Mouse (Mus musculus) neural tube, embryonic 14.5 days (tissue): ENCODE data around the gene Zfp324. TPM values are rescaled to one million over a fixed set of nuclear protein-coding genes. Genes with fewer than 3 reads are reported as not detected.

ENCODE experiments used
- ATAC-seq: fragments of 200-750 bp; cut with Nextera tagmentation; 2 replicates; pipeline ENCODE4 v1.8.0; 2017; ENCODE audit warnings: low read depth, mild to moderate bottlenecking, moderate TSS enrichment, moderate library complexity
- H3K27ac ChIP-seq: fragments of 300-500 bp; sonication (generic); 2 replicates; pipeline ENCODE4 v1.5.1; 2014; ENCODE audit warnings: low read depth, mild to moderate bottlenecking, control low read depth, low read length, moderate library complexity, mixed read lengths
- H3K27me3 ChIP-seq: fragments of 300-500 bp; sonication (generic); 2 replicates; pipeline ENCODE4 v1.6.1; 2014; ENCODE audit warnings: low read length; ENCODE audit not compliant: control insufficient read depth, insufficient read depth
- H3K36me3 ChIP-seq: fragments of 300-500 bp; sonication (generic); 2 replicates; pipeline ENCODE4 v1.6.1; 2014; ENCODE audit warnings: low read length, mixed read lengths; ENCODE audit not compliant: control insufficient read depth, insufficient read depth
- H3K4me1 ChIP-seq: fragments of 300-500 bp; sonication (generic); 2 replicates; pipeline ENCODE4 v1.6.1; 2014; ENCODE audit warnings: low read length; ENCODE audit not compliant: control insufficient read depth, insufficient read depth
- H3K4me2 ChIP-seq: fragments of 300-500 bp; sonication (generic); 2 replicates; pipeline ENCODE4 v1.6.1; 2014; ENCODE audit warnings: mild to moderate bottlenecking, low read depth, low read length, control low read depth
- H3K4me3 ChIP-seq: fragments of 300-500 bp; sonication (generic); 2 replicates; pipeline ENCODE4 v1.5.1; 2014; ENCODE audit warnings: low read depth, low read length, control low read depth, mixed read lengths
- H3K9ac ChIP-seq: fragments of 300-500 bp; sonication (generic); replicated peaks from 2 replicates; pipeline ENCODE4 v1.6.1; 2014; ENCODE audit warnings: low read depth, mild to moderate bottlenecking, control low read depth, low read length, mixed read lengths
- H3K9me3 ChIP-seq: fragments of 300-500 bp; sonication (generic); 2 replicates; pipeline ENCODE4 v1.6.1; 2016; ENCODE audit warnings: low read length; ENCODE audit not compliant: control insufficient read depth
- WGBS: fragments of 180-500 bp; shearing (Covaris S2); extraction: QIAGEN DNeasy Blood & Tissue Kit; methylation state at CpG from one replicate; pipeline ENCODE4 v1.1.7; 2014; 5-methylcytosine and 5-hydroxymethylcytosine counted together
- polyA plus RNA-seq: library from polyadenylated mRNA; unstranded; fragments of >200 nt; fragmentation: Nextera tagmentation; extraction: Ambion mirVana; gene quantifications from 2 replicates; pipeline ENCODE4 v1.2.1, GENCODE M21; 2014

Gene Zfp324
- polyA plus RNA-seq, 1 experiment from 2014 or later: 10.6 TPM

DNA sequence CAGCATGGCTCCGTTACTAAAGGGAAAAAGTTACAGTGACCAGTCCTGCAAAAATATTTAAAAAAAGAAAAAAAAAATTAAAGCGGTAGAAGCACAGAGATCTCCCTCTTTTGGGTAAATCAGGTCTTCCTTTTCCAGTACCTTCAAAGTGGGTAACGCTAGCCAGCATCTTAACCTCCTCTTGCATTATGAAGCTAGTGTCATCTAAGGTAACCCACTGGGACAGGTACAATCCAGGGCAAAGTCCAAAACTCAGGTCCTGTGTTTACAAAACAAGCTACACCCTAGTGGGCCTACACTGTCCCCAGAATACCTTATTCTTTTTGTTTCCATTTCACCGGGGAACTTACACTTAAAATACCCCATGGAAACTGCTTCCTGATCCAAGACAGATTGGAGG lies 48.0 kb downstream of the Zfp324 start:
- Histone ChIP-seq H3K9ac (no peak overlapping the region), H3K27ac (no peak overlapping the region), H3K36me3 (no peaks in the 10 kb centered on the region), H3K9me3 (no peaks in the 10 kb centered on the region), H3K4me3 (no peak overlapping the region), H3K4me2 (no peak overlapping the region), H3K4me1 (peaks cover 6% of the 10 kb centered on the region; the same call in 1 of the 2 replicates), H3K27me3 (no peaks in the 10 kb centered on the region)
- no peak for ATAC-seq
- 56% methylated on average over 4 of the region's 4 CpGs for WGBS

DNA sequence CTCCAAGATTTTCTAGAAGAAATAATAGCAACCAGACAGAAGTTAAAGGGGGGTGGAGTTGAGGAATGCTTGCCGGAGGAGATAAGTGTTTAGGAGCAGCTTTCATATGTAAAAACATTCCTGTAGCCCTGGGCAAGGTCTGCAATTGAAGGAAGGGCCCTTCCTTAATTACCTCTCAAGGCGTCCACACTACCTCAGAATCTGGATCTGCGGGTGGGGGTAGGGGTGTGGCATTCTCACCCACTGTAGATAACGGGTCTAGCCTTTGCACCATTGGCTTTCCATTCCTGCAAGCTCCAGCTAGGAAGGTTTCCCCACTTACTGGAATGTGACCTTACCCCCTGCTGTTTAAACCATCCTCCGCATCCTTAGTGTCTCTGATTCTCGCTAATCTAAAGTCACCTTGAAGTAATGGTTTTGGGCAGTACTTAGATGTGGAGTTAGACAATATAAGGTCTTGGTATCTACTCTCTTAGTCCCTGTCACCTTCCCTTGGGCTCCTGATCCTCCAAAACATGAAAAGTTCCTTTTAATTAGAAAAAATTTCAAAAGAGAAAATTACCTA lies 48.7 kb downstream of the Zfp324 start:
- H3K27me3 ChIP-seq: no peaks in the 10 kb centered on the region
- no peak for ATAC-seq
- H3K4me3 ChIP-seq: no peak overlapping the region
- no peak overlapping the region for H3K9ac ChIP-seq
- H3K27ac ChIP-seq: no peak overlapping the region
- H3K4me1 ChIP-seq: peaks cover 6% of the 10 kb centered on the region; the same call in 1 of the 2 replicates
- H3K9me3 ChIP-seq: no peaks in the 10 kb centered on the region
- H3K4me2 ChIP-seq: no peak overlapping the region
- H3K36me3 ChIP-seq: no peaks in the 10 kb centered on the region
- 36% methylated on average over 6 of the region's 6 CpGs for WGBS

DNA sequence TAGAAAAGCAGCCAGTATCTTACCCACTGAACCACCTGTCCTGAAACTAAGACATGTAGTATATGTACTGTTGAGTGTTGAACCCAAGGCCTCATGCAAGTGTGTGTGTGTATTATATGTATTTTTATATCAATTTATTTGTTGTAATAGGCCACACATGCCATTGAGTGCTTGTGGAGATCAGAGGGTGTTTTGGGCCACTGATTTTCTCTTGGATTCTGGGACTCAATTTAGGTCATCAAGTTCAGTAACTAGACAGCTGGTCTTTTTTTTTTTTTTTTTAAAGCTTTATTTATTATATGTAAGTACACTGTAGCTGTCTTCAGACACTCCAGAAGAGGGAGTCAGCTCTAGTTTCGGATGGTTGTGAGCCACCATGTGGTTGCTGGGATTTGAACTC lies 49.6 kb downstream of the Zfp324 start:
- no peak for ATAC-seq
- peaks cover 5% of the 10 kb centered on the region; the same call in 1 of the 2 replicates for H3K4me1 ChIP-seq
- H3K9me3 ChIP-seq: no peaks in the 10 kb centered on the region
- no peaks in the 10 kb centered on the region for H3K36me3 ChIP-seq
- H3K4me3 ChIP-seq: no peak overlapping the region
- H3K4me2 ChIP-seq: no peak overlapping the region
- no peaks in the 10 kb centered on the region for H3K27me3 ChIP-seq
- H3K27ac ChIP-seq: no peak overlapping the region
- 84% methylated on average over 1 of the region's 1 CpGs for WGBS
- no peak overlapping the region for H3K9ac ChIP-seq

DNA sequence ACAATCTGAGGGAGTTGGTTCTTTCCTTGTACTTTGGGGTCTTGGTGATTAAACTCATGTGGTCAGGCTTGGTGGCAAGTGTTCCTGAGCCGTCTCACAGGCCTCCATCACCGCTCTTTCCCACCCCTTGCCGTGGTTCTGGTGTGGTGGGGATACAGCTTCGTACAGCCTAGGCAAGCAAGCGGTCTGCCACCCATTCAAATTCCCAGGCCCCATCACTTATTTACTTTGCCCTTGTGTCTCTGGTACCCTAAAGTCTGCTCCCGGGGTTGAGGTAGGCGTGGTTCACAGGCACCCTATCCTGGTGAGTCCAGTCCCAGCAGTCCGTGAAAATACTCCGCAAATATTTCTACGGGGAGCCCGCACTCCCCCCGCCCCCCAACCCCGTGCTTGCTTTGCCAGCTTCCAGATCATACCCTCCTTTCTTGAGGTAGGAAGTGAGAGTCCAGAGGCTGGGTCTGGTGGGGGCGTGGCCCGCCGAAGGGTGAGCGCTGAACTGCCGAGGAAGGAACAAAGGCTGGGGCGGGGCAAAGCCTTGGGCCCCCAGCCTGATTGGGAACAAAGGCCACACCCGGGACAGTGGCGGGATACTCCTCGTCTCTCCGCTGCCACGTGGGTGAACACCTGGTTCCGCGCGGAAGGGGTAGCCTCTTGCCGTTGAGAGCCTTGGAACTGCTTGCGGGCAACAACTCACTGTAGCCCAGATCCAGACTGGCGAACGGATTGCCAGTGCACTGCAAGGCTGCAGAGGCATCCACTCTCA lies 57.3 kb downstream of the Zfp324 start:
- Histone ChIP-seq H3K4me1 (peaks cover 18% of the 10 kb centered on the region), H3K27ac (peak overlapping the region; percentile 98), H3K4me2 (peak overlapping the region; percentile 87), H3K27me3 (no peaks in the 10 kb centered on the region), H3K9me3 (no peaks in the 10 kb centered on the region), H3K9ac (peak overlapping the region; percentile 93), H3K4me3 (peak overlapping the region; percentile 74), H3K36me3 (peaks cover 20% of the 10 kb centered on the region)
- peak; percentile 23 for ATAC-seq
- WGBS: 4% methylated on average over 31 of the region's 31 CpGs

Other genes starting within 250 kb of the Zfp324 start
- 0.08 TPM in 1 of 2 replicates, not detected in the other for gene Vmn2r56, start 230.8 kb upstream of the Zfp324 start, polyA plus RNA-seq
- gene Zscan18, start 162.2 kb upstream of the Zfp324 start, polyA plus RNA-seq: 28.5 and 30.3 TPM in 2 replicates
- gene Zfp329, start 147.0 kb upstream of the Zfp324 start, polyA plus RNA-seq: 41.0 and 42.6 TPM in 2 replicates
- 24.1 and 27.7 TPM in 2 replicates for gene Zfp110, start 131.1 kb upstream of the Zfp324 start, polyA plus RNA-seq
- gene Zfp128, start 84.7 kb upstream of the Zfp324 start, polyA plus RNA-seq: 7.4 and 7.9 TPM in 2 replicates
- gene Zscan22, start 68.0 kb upstream of the Zfp324 start, polyA plus RNA-seq: 13.2 and 13.6 TPM in 2 replicates
- gene Rps5, start 43.5 kb upstream of the Zfp324 start, polyA plus RNA-seq: 687 and 695 TPM in 2 replicates
- 0.68 and 1.3 TPM in 2 replicates for gene Rnf225, start 38.4 kb upstream of the Zfp324 start, polyA plus RNA-seq
- 9.8 and 10.3 TPM in 2 replicates for gene Zfp446, start 12.0 kb downstream of the Zfp324 start, polyA plus RNA-seq
- 0.17 and 0.37 TPM in 2 replicates for gene Slc27a5, start 32.4 kb downstream of the Zfp324 start, polyA plus RNA-seq
- gene Trim28, start 33.3 kb downstream of the Zfp324 start, polyA plus RNA-seq: 251 and 280 TPM in 2 replicates
- 36.0 and 40.5 TPM in 2 replicates for gene Zbtb45, start 44.2 kb downstream of the Zfp324 start, polyA plus RNA-seq
- gene Chmp2a, start 69.0 kb downstream of the Zfp324 start, polyA plus RNA-seq: 196 and 199 TPM in 2 replicates
- gene Ube2m, start 72.4 kb downstream of the Zfp324 start, polyA plus RNA-seq: 142 and 146 TPM in 2 replicates
- 8.4 and 9.0 TPM in 2 replicates for gene Mzf1, start 88.9 kb downstream of the Zfp324 start, polyA plus RNA-seq
- gene Vmn1r85, start 129.3 kb downstream of the Zfp324 start, polyA plus RNA-seq: 0.06 and 0.17 TPM in 2 replicates
- not detected in 2 replicates for gene Vmn1r86, start 154.1 kb downstream of the Zfp324 start, polyA plus RNA-seq
- not detected in 2 replicates for gene Vmn1r87, start 174.3 kb downstream of the Zfp324 start, polyA plus RNA-seq
- gene Vmn1r88, start 193.7 kb downstream of the Zfp324 start, polyA plus RNA-seq: not detected in 2 replicates
- not detected in 2 replicates for gene Vmn1r89, start 247.2 kb downstream of the Zfp324 start, polyA plus RNA-seq